Mouse (Mus musculus) ES-Bruce4 (cell line): ENCODE data around the gene Ubr1.

ENCODE experiments used
- CTCF ChIP-seq: IDR thresholded peaks from one replicate; pipeline ENCODE4 v1.8.1; 2011; ENCODE audit warnings: low read depth, low read length
- EP300 ChIP-seq: IDR thresholded peaks from 2 replicates; pipeline ENCODE4 v1.6.1; 2011; ENCODE audit warnings: low read depth, low read length; ENCODE audit not compliant: insufficient read depth
- POLR2A ChIP-seq: IDR thresholded peaks from one replicate; pipeline ENCODE4 v1.8.1; 2011; ENCODE audit warnings: low read length; ENCODE audit not compliant: insufficient read depth

DNA sequence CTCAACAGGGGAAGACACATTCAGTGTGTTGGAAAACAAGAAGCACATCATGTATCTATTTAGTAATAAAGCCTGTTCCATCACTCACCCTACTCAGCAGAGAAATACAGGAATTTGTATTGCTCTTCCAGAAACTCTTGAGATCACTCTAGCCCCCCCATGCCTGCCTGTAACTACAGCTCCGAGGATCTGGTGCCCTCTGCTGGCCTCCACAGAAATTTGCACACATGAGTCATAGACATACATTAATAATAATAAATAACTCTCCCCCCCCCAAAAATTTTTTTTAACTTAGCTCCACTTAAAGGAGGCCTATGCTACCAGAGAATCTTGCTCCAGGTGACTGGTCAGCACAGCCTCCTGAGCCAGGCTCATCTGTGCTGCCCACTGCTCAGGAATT is 104.0 kb downstream of the Ubr1 start:
- TF ChIP-seq EP300 (no peak), CTCF (peak; percentile 61), POLR2A (no peak)
